Mouse (Mus musculus): ENCODE data around the gene Dnmbp.

DNA sequence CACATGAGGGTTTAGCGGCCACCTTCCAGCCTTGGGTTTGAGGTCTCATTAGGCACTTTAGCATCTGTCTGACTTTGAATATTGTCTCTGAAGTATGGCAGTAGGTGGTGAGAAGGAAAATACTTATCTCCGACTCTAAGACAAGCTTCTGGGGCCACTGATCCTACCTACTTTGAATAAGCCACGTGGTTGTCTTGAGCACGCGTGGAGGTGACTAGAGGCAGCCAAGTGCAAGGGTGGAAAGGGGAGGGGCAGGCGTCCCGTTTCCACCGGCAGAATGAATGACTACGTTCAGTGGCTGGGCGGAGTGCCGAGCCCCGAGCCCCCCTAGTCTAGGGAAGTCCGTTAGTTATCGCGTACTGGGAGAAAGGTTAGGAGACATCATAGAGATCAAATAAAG is 92.9 kb downstream of the Dnmbp start:
- TF ChIP-seq POLR2A (IDR thresholded peaks at IDR 0.05; ENCODE audit: low read depth, low read length) (no peak), CTCF (conservative IDR thresholded peaks at IDR 0.05; ENCODE audit: insufficient read depth, insufficient read length, low read depth, low read length) (no peak)
